Mouse (Mus musculus) midbrain, embryonic 16.5 days (tissue): ENCODE data around the gene Teddm2. TPM values are rescaled to one million over a fixed set of nuclear protein-coding genes. Genes with fewer than 3 reads are reported as not detected.

Experiments
- ATAC-seq: fragments of 200-750 bp; cut with Nextera tagmentation; 2 replicates; pipeline ENCODE4 v1.8.0; 2017; ENCODE audit warnings: moderate TSS enrichment
- H3K27ac ChIP-seq: fragments of 300-500 bp; sonication (generic); 2 replicates; pipeline ENCODE4 v1.5.1; 2014; ENCODE audit warnings: mild to moderate bottlenecking, low read length, mixed read lengths
- H3K27me3 ChIP-seq: fragments of 300-500 bp; sonication (generic); 2 replicates; pipeline ENCODE4 v1.6.1; 2014; ENCODE audit warnings: low read depth, low read length, mixed read lengths; ENCODE audit not compliant: control insufficient read depth, insufficient read depth
- H3K36me3 ChIP-seq: fragments of 300-500 bp; sonication (generic); 2 replicates; pipeline ENCODE4 v1.6.1; 2014; ENCODE audit warnings: mild to moderate bottlenecking, low read length, moderate library complexity, mixed read lengths; ENCODE audit not compliant: control insufficient read depth, insufficient read depth
- H3K4me1 ChIP-seq: fragments of 300-500 bp; sonication (generic); 2 replicates; pipeline ENCODE4 v1.6.1; 2014; ENCODE audit warnings: mild to moderate bottlenecking, low read length, mixed read lengths; ENCODE audit not compliant: control insufficient read depth, insufficient read depth
- H3K4me2 ChIP-seq: fragments of 300-500 bp; sonication (generic); 2 replicates; pipeline ENCODE4 v1.6.1; 2014; ENCODE audit warnings: mild to moderate bottlenecking, low read length, mixed read lengths
- H3K4me3 ChIP-seq: fragments of 300-500 bp; sonication (generic); 2 replicates; pipeline ENCODE4 v1.5.1; 2014; ENCODE audit warnings: low read depth, mild to moderate bottlenecking, low read length, moderate library complexity, mixed read lengths
- H3K9ac ChIP-seq: fragments of 300-500 bp; sonication (generic); 2 replicates; pipeline ENCODE4 v1.6.1; 2014; ENCODE audit warnings: low read depth, low read length, mixed read lengths
- H3K9me3 ChIP-seq: fragments of 300-500 bp; sonication (generic); replicated peaks from 2 replicates; pipeline ENCODE4 v1.6.1; 2014; ENCODE audit warnings: mild to moderate bottlenecking, low read length, mixed read lengths; ENCODE audit not compliant: control insufficient read depth, poor library complexity, severe bottlenecking
- WGBS: fragments of 180-500 bp; shearing (Covaris S2); extraction: QIAGEN DNeasy Blood & Tissue Kit; methylation state at CpG from one replicate; pipeline ENCODE4 v1.1.7; 2014; 5-methylcytosine and 5-hydroxymethylcytosine counted together
- microRNA-seq: library from miRNA; unstranded; fragments of <30 nt; microRNA quantifications from one replicate; pipeline ENCODE4, GENCODE M21; 2017
- polyA plus RNA-seq: library from polyadenylated mRNA; unstranded; fragments of >200 nt; fragmentation: Nextera tagmentation; extraction: Ambion mirVana; gene quantifications from 2 replicates; pipeline ENCODE4 v1.2.1, GENCODE M21; 2015

Teddm2 gene
- polyA plus RNA-seq, 1 experiment from 2014 or later: 1.3 TPM

DNA sequence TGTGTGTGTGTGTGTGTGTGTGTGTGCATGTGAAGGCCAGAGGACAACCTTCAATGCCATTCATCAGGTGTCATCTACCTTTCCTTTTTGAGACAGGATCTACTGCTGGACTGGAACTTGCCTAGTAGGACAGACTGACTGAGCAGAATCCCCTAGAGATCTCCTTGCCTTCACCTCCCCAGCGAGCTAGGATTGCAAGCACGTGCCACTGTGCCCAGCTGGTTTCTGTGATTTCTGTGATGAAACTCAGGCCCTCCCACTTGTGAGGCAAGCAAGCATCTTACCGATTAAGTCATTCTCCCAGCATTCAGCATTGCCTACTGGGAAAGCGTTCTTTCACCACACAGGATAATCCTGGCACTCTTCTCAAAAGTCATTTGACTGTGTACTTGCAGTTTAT, 69.3 kb downstream of the Teddm2 start:
- Histone ChIP-seq H3K4me2 (no peak overlapping the region), H3K9ac (no peak overlapping the region), H3K27me3 (no peaks in the 10 kb centered on the region), H3K4me3 (no peak overlapping the region), H3K36me3 (no peaks in the 10 kb centered on the region), H3K27ac (no peak overlapping the region), H3K9me3 (no peaks in the 10 kb centered on the region), H3K4me1 (no peaks in the 10 kb centered on the region)
- ATAC-seq: no peak
- 77% methylated on average over 4 of the region's 4 CpGs for WGBS

DNA sequence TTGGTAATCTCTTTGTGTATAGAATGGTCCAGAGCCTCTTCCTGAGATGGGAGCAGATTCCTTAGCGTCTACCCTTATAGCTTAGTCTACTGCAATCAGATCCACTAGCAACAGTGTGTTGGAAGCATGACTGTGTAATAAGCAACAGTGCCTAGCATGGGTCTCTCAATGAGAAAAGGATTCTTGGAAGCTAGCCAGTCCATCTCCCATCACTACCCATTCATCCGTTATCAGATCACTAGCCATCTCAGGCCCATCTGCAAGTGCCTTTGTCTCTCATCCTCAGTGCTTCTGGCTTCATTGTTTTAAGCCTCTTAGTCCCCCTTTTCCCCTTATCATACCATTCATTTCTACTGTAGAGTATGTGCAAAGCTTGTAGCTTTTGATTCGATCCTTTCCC, 79.8 kb downstream of the Teddm2 start:
- Histone ChIP-seq H3K4me1 (no peaks in the 10 kb centered on the region), H3K9ac (no peak overlapping the region), H3K27ac (no peak overlapping the region), H3K4me3 (no peak overlapping the region), H3K9me3 (no peaks in the 10 kb centered on the region), H3K4me2 (no peak overlapping the region), H3K27me3 (no peaks in the 10 kb centered on the region), H3K36me3 (no peaks in the 10 kb centered on the region)
- 71% methylated on average over 3 of the region's 3 CpGs for WGBS
- ATAC-seq: no peak

DNA sequence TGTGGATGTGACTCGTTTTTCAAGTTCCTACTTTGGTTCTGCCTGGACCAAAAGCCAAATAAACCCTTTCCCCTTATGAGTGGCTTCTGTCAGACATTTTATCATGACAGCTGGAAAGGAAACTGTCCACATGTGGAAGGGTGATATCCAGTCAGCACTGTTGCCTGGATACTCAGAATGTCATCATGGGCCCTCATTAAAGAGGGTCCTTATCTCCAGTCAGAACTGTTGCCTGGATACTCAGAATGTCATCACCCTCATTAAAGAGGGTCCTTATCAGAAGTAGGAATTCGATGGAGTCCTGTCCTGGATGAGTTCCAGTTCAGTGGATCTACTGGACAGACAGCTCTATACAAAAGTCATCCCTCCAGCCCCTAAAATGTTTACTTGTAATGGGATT, 85.8 kb downstream of the Teddm2 start:
- H3K4me3 ChIP-seq: no peak overlapping the region
- no peaks in the 10 kb centered on the region for H3K36me3 ChIP-seq
- H3K9ac ChIP-seq: no peak overlapping the region
- ATAC-seq: no peak
- WGBS: 61% methylated on average over 2 of the region's 2 CpGs
- no peaks in the 10 kb centered on the region for H3K9me3 ChIP-seq
- H3K4me2 ChIP-seq: no peak overlapping the region
- H3K27me3 ChIP-seq: no peaks in the 10 kb centered on the region
- no peaks in the 10 kb centered on the region for H3K4me1 ChIP-seq
- no peak overlapping the region for H3K27ac ChIP-seq

DNA sequence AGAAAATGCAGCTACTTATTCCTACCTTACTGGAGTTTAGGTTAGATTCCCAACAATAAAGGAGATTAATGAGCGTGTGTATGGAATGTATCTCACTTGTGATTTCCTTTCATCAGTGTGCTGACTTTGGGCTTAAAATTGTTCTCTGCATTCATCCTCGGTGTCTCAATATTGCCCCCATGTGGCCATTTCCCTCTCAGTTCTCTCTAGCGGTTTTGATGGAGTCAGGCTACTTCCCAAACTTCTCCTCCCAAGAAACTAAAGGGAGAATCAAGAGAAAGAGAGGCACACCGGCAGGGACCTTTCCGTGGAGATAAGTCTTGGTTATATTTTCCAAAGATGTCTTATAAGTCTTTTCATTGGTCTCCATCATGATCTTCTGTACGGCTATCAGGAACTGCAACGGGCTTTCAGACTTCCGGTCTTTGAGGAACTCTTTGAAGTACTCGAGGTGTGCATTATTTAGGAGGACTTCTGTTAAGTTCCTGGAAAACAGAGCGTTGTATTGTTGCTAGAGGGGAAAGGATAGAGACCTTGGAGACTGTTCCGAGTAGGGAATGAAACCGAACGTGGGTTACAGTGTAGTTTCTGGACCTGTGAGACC, 92.5 kb downstream of the Teddm2 start:
- Histone ChIP-seq H3K9ac (no peak overlapping the region), H3K27ac (no peak overlapping the region), H3K4me3 (no peak overlapping the region), H3K4me2 (no peak overlapping the region), H3K4me1 (no peaks in the 10 kb centered on the region; the same call in 1 of the 2 replicates), H3K9me3 (no peaks in the 10 kb centered on the region), H3K27me3 (no peaks in the 10 kb centered on the region), H3K36me3 (no peaks in the 10 kb centered on the region)
- 56% methylated on average over 13 of the region's 13 CpGs for whole genome bisulfite sequencing
- no peak for ATAC-seq

DNA sequence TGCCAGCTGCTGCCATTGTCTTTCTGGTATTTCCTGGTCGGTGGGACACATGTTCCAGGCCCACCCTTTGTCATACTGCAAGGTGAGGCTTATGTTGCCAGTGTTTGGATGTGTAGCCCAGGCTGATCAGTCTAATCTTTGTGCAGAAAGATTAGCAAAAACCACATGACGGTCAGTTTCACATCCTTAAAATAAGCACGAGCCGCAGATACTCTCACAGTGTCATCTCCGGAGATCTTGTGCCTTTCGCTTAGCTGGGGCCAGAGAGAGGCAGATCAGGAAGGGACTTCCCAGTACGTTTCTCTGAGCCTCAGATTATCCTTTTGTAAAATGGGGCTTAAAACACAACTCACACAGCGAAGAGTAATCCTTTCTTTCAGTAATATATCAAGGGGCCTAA, 96.5 kb downstream of the Teddm2 start:
- no peak for ATAC-seq
- H3K4me3 ChIP-seq: no peak overlapping the region
- 31% methylated on average over 8 of the region's 8 CpGs for WGBS
- no peaks in the 10 kb centered on the region; the same call in 1 of the 2 replicates for H3K4me1 ChIP-seq
- no peak overlapping the region for H3K9ac ChIP-seq
- H3K36me3 ChIP-seq: no peaks in the 10 kb centered on the region
- no peaks in the 10 kb centered on the region for H3K9me3 ChIP-seq
- no peaks in the 10 kb centered on the region for H3K27me3 ChIP-seq
- H3K27ac ChIP-seq: no peak overlapping the region
- no peak overlapping the region for H3K4me2 ChIP-seq

DNA sequence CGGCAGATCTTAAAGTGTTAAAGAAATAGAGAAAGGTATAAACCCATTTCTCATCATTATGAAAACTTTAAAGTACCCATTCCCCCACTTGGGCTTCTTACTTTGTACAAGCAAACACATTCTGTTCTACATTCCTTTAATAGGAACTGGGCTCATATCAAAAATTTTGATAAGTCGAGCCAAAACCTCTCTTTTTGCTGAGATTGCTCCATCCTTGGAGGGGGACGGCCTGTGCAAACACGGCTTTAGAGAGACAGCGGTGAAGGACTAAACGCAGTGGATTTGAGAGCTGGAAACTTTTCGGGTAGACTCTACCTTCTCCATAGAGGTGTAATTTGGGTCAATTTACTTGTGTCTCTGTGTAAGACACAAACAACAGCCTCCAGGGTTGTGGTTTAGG, 97.3 kb downstream of the Teddm2 start:
- no peak overlapping the region for H3K27ac ChIP-seq
- no peak overlapping the region for H3K4me3 ChIP-seq
- no peaks in the 10 kb centered on the region for H3K27me3 ChIP-seq
- 78% methylated on average over 7 of the region's 7 CpGs for WGBS
- H3K9ac ChIP-seq: no peak overlapping the region
- no peaks in the 10 kb centered on the region; the same call in 1 of the 2 replicates for H3K4me1 ChIP-seq
- no peak overlapping the region for H3K4me2 ChIP-seq
- ATAC-seq: no peak
- H3K36me3 ChIP-seq: no peaks in the 10 kb centered on the region
- H3K9me3 ChIP-seq: no peaks in the 10 kb centered on the region

Small RNA genes lying within 50 kb of the gene (microRNA-seq; reads per million reads assigned to microRNA genes)
- 23.4 reads per million, percentile 39 among the genes with 10 or more reads in this experiment for gene Mir8114

Other genes with a start within 250 kb of the Teddm2 start
- gene Rgs8, start 247.2 kb downstream of the Teddm2 start, polyA plus RNA-seq: 47.1 and 49.1 TPM in 2 replicates
- 21.8 and 31.3 TPM in 2 replicates for gene Rgs16, start 159.9 kb downstream of the Teddm2 start, polyA plus RNA-seq
- 36.2 and 45.6 TPM in 2 replicates for gene Rnasel, start 150.8 kb downstream of the Teddm2 start, polyA plus RNA-seq
- 0.10 and 0.19 TPM in 2 replicates for gene Rgsl1, start 56.1 kb downstream of the Teddm2 start, polyA plus RNA-seq
- gene Teddm1b, start 25.9 kb downstream of the Teddm2 start, polyA plus RNA-seq: 0.28 and 0.35 TPM in 2 replicates
- gene Teddm1a, start 8.5 kb downstream of the Teddm2 start, polyA plus RNA-seq: not detected in 2 replicates
- gene Glul, start 284 bp downstream of the Teddm2 start, polyA plus RNA-seq: 145 and 159 TPM in 2 replicates